Mouse (Mus musculus) midbrain, embryonic 13.5 days (tissue): ENCODE results near the gene Tmem170b. TPM values are rescaled to one million over a fixed set of nuclear protein-coding genes. Genes with fewer than 3 reads are reported as not detected.
"Not testable (repeated sequence)": the region's sequence is repeated elsewhere in the genome, so short reads cannot be mapped to it uniquely, and the experiment has no call there.

Source experiments
- ATAC-seq: fragments of 200-750 bp; cut with Nextera tagmentation; 2 replicates; pipeline ENCODE4 v1.8.0; 2017; ENCODE audit warnings: mild to moderate bottlenecking, moderate TSS enrichment, moderate library complexity
- H3K27ac ChIP-seq: fragments of 300-500 bp; sonication (generic); 2 replicates; pipeline ENCODE4 v1.5.1; 2015; ENCODE audit warnings: inconsistent platforms, mild to moderate bottlenecking, moderate library complexity
- H3K27me3 ChIP-seq: fragments of 300-500 bp; sonication (generic); 2 replicates; pipeline ENCODE4 v1.6.1; 2015; ENCODE audit warnings: mild to moderate bottlenecking, inconsistent platforms
- H3K36me3 ChIP-seq: fragments of 300-500 bp; sonication (generic); 2 replicates; pipeline ENCODE4 v1.6.1; 2015; ENCODE audit warnings: mild to moderate bottlenecking, inconsistent platforms
- H3K4me1 ChIP-seq: fragments of 300-500 bp; sonication (generic); replicated peaks from 2 replicates; pipeline ENCODE4 v1.6.1; 2015; ENCODE audit warnings: inconsistent platforms
- H3K4me2 ChIP-seq: fragments of 300-500 bp; sonication (generic); replicated peaks from 2 replicates; pipeline ENCODE4 v1.6.1; 2015; ENCODE audit warnings: moderate library complexity, mild to moderate bottlenecking, inconsistent platforms
- H3K4me3 ChIP-seq: fragments of 300-500 bp; sonication (generic); replicated peaks from 2 replicates; pipeline ENCODE4 v1.5.1; 2015; ENCODE audit warnings: mild to moderate bottlenecking, inconsistent platforms
- H3K9ac ChIP-seq: fragments of 300-500 bp; sonication (generic); replicated peaks from 2 replicates; pipeline ENCODE4 v1.6.1; 2015; ENCODE audit warnings: mild to moderate bottlenecking, inconsistent platforms
- H3K9me3 ChIP-seq: fragments of 300-500 bp; sonication (generic); 2 replicates; pipeline ENCODE4 v1.6.1; 2016; ENCODE audit warnings: mild to moderate bottlenecking, inconsistent platforms
- WGBS: fragments of 180-500 bp; shearing (Covaris S2); methylation state at CpG from one replicate; pipeline ENCODE4 v1.1.7; 2015; 5-methylcytosine and 5-hydroxymethylcytosine counted together
- polyA plus RNA-seq: library from polyadenylated mRNA; unstranded; fragments of >200 nt; fragmentation: Nextera tagmentation; extraction: Ambion mirVana; gene quantifications from 2 replicates; pipeline ENCODE4 v1.2.1, GENCODE M21; 2015

Tmem170b gene
- polyA plus RNA-seq, 1 experiment from 2014 or later = 36.1 TPM

DNA sequence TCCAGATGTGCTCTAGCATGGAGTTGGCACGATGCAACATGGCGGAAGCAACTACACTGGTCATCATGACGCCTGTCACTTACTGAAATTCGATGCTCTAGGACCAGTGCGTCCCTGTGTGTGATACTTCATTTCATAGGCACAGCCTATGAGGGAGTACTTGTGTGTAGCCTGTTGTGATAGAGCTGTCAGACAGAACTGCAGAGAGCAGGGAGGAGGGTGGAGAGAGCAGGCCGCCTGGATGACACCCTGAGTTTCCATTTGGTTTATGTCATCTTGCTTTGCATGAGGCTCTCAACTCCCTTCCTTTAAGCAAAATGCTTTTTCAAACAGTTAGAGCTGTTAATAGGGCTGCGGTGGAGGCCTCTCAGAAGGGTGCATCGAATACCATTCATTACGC, 68.9 kb downstream of the Tmem170b start:
- ATAC-seq, H3K4me1 ChIP-seq, H3K4me3 ChIP-seq, H3K27me3 ChIP-seq, H3K36me3 ChIP-seq, H3K4me2 ChIP-seq, H3K27ac ChIP-seq, H3K9me3 ChIP-seq, H3K9ac ChIP-seq: not testable (repeated sequence)
- WGBS = 94% methylated on average over 9 of the region's 9 CpGs

DNA sequence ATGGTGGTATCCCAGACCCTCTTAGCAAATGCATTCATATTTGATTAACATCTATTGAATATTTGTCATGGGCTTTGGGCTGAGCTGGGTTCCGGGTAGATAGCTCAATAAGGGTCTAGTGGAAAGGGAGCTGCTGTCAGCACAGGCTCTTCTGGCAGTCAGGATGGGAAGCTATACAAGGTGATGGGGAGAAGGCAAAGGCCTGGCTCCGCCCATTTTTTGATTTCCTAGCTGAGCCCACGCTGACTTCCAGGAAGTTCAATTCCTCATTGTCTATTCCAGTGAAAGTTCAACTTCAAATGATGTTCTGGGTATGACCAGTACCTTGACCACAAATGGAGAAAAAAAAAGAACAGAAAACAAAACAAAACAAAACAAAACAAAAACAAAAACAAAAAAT, 69.8 kb downstream of the Tmem170b start:
- H3K4me3 ChIP-seq = no peak overlapping the region
- no peaks in the 10 kb centered on the region for H3K27me3 ChIP-seq
- no peak overlapping the region for H3K27ac ChIP-seq
- no peak overlapping the region for H3K9ac ChIP-seq
- ATAC-seq = no peak
- no peaks in the 10 kb centered on the region for H3K9me3 ChIP-seq
- H3K4me2 ChIP-seq = no peak overlapping the region
- no peaks in the 10 kb centered on the region for H3K4me1 ChIP-seq
- 90% methylated on average over 3 of the region's 3 CpGs for WGBS
- no peaks in the 10 kb centered on the region for H3K36me3 ChIP-seq

GRCm38 (mm10) chr13:41675966-41676835, 70.5 kb downstream of the Tmem170b start:
- WGBS = 69% methylated on average over 9 of the region's 9 CpGs
- no peak overlapping the region for H3K9ac ChIP-seq
- no peaks in the 10 kb centered on the region for H3K9me3 ChIP-seq

GRCm38 (mm10) chr13:41676836-41677186, 71.1 kb downstream of the Tmem170b start:
- H3K4me2 ChIP-seq = no peak overlapping the region
- no peak overlapping the region for H3K27ac ChIP-seq
- H3K36me3 ChIP-seq = no peaks in the 10 kb centered on the region
- no peaks in the 10 kb centered on the region for H3K9me3 ChIP-seq
- ATAC-seq = no peak
- H3K27me3 ChIP-seq = no peaks in the 10 kb centered on the region
- H3K4me3 ChIP-seq = no peak overlapping the region
- WGBS = 31% methylated on average over 7 of the region's 7 CpGs
- H3K9ac ChIP-seq = no peak overlapping the region
- H3K4me1 ChIP-seq = no peaks in the 10 kb centered on the region

More at GRCm38 (mm10) chr13:41675966-41676835, 70.5 kb downstream of the Tmem170b start:
- Histone ChIP-seq H3K4me2 (no peak overlapping the region), H3K4me1 (no peaks in the 10 kb centered on the region), H3K4me3 (no peak overlapping the region), H3K36me3 (no peaks in the 10 kb centered on the region), H3K27me3 (no peaks in the 10 kb centered on the region), H3K27ac (no peak overlapping the region)
- ATAC-seq = no peak

GRCm38 (mm10) chr13:41680854-41681549, 75.3 kb downstream of the Tmem170b start:
- H3K36me3 ChIP-seq = no peaks in the 10 kb centered on the region
- H3K9me3 ChIP-seq = no peaks in the 10 kb centered on the region
- H3K4me2 ChIP-seq = no peak overlapping the region
- H3K4me3 ChIP-seq = no peak overlapping the region
- ATAC-seq = no peak
- 79% methylated on average over 12 of the region's 12 CpGs for WGBS
- no peaks in the 10 kb centered on the region for H3K4me1 ChIP-seq
- H3K27me3 ChIP-seq = no peaks in the 10 kb centered on the region
- H3K27ac ChIP-seq = no peak overlapping the region
- H3K9ac ChIP-seq = no peak overlapping the region

GRCm38 (mm10) chr13:41682341-41683119, 76.8 kb downstream of the Tmem170b start:
- Histone ChIP-seq H3K27ac (no peak overlapping the region), H3K4me2 (no peak overlapping the region), H3K36me3 (no peaks in the 10 kb centered on the region), H3K4me3 (no peak overlapping the region), H3K9ac (no peak overlapping the region), H3K4me1 (no peaks in the 10 kb centered on the region), H3K27me3 (no peaks in the 10 kb centered on the region), H3K9me3 (no peaks in the 10 kb centered on the region)
- 92% methylated on average over 12 of the region's 12 CpGs for WGBS
- ATAC-seq = no peak

GRCm38 (mm10) chr13:41683356-41684012, 77.8 kb downstream of the Tmem170b start:
- Histone ChIP-seq H3K27ac (no peak overlapping the region), H3K4me2 (no peak overlapping the region), H3K4me1 (no peaks in the 10 kb centered on the region), H3K9me3 (no peaks in the 10 kb centered on the region), H3K27me3 (no peaks in the 10 kb centered on the region), H3K9ac (no peak overlapping the region), H3K36me3 (no peaks in the 10 kb centered on the region), H3K4me3 (no peak overlapping the region)
- WGBS = 89% methylated on average over 11 of the region's 11 CpGs
- no peak for ATAC-seq

DNA sequence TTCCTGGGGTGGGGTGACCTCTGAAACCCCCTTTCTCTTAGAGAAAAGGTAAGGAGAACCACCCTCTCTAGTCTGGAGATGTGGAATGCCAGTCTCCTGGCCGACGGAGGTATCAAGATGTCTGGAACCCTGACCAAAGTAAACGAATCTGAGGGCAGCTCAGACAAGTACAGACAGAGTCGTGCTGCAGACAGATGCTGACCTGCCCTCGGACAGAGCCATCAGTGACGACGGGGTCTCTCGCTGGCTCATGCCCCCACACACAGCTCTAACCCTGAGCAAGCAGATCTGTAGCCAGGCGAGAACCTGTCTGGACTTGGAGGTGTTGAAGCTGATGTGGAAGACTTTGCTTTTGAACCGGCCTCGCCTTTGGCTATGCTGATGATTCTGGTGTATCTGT, 79.8 kb downstream of the Tmem170b start:
- Histone ChIP-seq H3K27me3 (no peaks in the 10 kb centered on the region), H3K27ac (no peak overlapping the region), H3K9me3 (no peaks in the 10 kb centered on the region), H3K9ac (no peak overlapping the region), H3K4me3 (no peak overlapping the region), H3K36me3 (no peaks in the 10 kb centered on the region), H3K4me2 (no peak overlapping the region), H3K4me1 (no peaks in the 10 kb centered on the region)
- no peak for ATAC-seq
- WGBS = 89% methylated on average over 11 of the region's 11 CpGs

DNA sequence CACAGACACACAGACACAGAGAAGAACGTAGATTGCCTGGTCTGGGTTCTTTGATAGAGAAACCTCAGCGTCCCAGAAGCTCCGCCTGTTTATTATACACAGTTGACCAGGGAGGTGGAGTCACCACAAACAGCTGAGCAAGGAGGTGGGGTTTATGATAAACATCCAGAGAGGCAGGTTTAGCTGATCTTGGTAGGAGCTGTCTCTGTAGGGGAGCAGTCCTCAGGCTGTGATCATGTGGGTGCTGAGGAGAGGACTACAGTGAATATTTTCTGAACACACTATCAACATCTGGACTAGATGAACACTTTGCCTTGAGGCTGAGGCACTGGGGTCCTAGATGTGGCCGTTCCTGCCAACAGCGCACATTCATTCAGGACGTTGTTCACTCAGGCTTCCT, 83.3 kb downstream of the Tmem170b start:
- no peaks in the 10 kb centered on the region for H3K27me3 ChIP-seq
- H3K9ac ChIP-seq = no peak overlapping the region
- WGBS = 88% methylated on average over 6 of the region's 6 CpGs
- no peak overlapping the region for H3K27ac ChIP-seq
- H3K4me1 ChIP-seq = no peaks in the 10 kb centered on the region
- H3K4me3 ChIP-seq = no peak overlapping the region
- no peaks in the 10 kb centered on the region for H3K36me3 ChIP-seq
- no peaks in the 10 kb centered on the region for H3K9me3 ChIP-seq
- H3K4me2 ChIP-seq = no peak overlapping the region
- no peak for ATAC-seq

DNA sequence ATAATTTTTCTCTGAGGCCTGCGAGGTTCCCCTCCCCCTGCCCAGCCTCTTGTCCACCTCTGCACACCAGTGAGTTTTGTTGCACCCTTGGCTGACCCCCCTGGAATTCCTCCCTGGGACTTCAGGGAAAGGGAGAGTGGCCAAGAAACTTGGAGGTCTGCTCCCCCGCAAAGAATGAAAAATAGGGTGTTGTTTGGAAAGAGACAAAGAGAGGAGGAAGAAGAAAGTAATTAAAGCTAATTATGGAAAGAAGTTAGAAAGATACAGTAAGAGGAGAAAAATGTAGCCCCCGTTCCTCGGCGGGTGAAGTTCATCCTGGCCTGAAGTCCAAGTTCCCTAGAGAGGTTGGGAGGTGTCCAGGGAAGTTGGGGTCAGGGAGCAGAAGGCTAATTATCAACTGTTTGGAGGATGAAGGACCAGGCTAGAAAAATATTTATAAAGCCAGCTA, 83.9 kb downstream of the Tmem170b start:
- Histone ChIP-seq H3K4me2 (no peak overlapping the region), H3K9me3 (no peaks in the 10 kb centered on the region), H3K9ac (no peak overlapping the region), H3K4me1 (no peaks in the 10 kb centered on the region), H3K4me3 (no peak overlapping the region), H3K27me3 (no peaks in the 10 kb centered on the region), H3K27ac (no peak overlapping the region), H3K36me3 (no peaks in the 10 kb centered on the region)
- 87% methylated on average over 5 of the region's 5 CpGs for WGBS
- ATAC-seq = no peak
